Mouse (Mus musculus) cerebellum, adult 11 months (tissue): Measurements from ENCODE around the gene Helz.

Experiments used
- DNase-seq: peaks from one replicate; pipeline ENCODE4 v3.0.0; 2022

The Helz gene

DNA sequence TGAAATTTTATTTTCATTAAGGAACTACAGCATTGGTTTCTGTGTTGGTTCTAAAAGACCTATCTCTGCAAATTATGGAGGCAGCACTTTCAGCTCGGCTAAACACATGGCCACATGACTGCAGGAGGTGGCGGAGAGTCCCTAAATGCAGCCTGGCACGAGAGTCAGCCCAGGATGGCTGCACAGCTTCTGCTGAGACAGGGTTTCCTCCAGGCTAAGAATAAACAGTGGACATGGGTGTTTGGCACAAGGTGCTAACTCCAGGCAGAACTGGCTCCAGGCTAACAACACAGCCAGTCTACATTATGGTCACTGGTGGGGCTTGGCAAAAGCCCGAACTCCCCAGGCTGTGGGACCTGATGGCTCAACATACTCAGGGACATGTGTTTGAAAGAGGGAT, 183.2 kb downstream of the Helz start:
- peak; percentile 38 for DNase-seq

GRCm38 (mm10) chr11:107731498-107731897, 183.8 kb downstream of the Helz start:
- DNase-seq, result no peak

GRCm38 (mm10) chr11:107734133-107734532, 186.4 kb downstream of the Helz start:
- no peak for DNase-seq

DNA sequence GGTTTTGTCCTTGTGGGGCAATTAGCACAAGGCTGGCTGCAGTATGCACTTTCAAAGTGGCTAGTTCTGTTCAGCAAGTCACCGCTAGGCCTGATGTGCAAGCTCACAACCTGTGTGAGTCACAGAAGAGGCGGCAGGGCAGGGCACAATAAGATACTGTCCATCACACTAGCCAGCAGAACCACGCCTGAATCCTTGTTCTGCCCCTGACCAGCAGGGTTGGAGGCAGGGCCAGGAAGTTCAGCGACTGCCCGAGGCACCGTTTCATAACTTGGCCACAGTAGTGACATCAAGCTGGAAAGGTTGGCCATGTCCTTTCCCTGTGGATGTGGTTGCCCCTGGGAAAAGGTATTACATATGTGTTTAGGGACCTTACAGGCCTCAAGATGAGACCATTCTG, 190.2 kb downstream of the Helz start:
- DNase-seq, result no peak

DNA sequence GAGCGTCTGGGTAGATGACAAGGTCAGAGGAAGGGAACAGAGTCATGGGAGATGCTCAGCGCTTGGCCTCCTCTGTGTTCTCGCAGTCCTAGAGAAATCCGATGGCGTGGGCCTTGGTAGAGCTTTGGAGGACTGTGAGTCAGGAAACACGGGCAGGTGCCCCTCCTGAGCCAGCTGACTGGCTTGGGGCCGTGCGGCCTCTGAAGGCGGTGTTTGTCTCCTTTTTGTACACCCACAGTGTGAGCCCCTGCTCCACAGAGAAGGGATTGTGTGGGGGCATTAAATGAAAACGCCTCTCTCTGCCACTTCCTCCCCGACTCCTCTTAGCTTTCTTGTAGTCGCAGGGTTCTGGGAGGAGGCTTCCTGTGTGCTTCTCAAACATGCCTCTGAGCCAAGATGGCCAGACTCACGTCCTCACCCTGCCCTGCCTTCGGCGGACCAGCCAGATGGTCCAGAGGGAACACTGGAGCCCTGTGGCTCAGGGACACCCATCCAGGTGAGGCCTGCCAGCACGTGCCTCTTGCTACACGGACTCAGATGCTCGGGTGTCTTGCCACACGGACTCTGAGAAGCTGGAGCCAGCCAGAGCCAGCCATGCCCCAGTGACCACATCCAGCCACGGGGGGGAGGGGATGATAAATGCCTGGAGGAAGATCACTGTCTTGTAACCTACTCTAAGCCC, 190.8 kb downstream of the Helz start:
- DNase-seq, result no peak

- no peak for DNase-seq
Observed at GRCm38 (mm10) chr11:107743100-107743499, 195.4 kb downstream of the Helz start.
